Mouse (Mus musculus) leukemia stem cell, adult 10-12 weeks (primary cell): ENCODE data around the gene 5730455P16Rik. TPM values are rescaled to one million over a fixed set of nuclear protein-coding genes. Genes with fewer than 3 reads are reported as not detected.

Experiments
- polyA plus RNA-seq: library from polyadenylated mRNA; stranded (reverse); fragments of >175 nt; gene quantifications from 2 replicates; pipeline ENCODE4 v1.2.3, GENCODE M21; 2012; ENCODE audit warnings: low replicate concordance

Gene 5730455P16Rik
- polyA plus RNA-seq = 4.3 and 8.4 TPM in 2 replicates

DNA sequence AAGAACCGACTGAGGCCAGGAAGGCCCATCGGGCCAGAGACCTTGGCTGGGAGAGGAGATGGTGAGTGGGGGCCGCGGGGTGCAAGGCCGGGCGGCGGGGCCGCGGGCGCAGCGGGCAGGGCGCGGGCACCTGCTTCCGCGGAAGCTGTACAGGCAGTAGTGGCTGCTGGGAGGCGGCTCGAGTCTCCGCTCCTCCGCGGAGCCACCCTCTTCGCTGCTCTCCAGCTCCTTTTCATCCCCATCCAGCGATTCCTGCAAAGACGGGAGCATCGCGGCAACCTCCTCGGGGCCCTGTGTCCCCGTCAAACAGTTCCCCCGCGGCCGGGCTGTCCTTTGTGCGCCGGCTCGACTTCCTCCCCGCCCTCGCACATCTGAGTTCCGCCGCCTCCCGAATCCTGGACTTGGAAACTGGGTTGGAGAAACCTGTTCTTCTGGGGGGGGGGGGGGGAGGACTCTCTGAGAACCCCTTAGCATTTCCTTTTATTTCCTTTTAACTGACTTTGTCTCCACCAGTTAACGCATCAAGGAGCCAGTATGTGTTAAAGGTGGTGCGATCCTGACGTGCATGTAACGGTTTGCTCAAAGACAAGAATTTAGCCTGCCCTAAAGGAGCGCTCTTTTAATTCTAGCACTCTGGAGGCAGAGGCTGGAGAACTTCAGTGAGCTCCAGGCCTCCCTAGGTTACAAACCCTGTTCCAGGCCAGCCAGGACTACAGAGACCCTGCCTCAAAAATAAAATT is at the start of gene 5730455P16Rik:
Gene 5730455P16Rik, minus strand, starts transcription at position 323 of the 740 bp plus-strand sequence.

GRCm38 (mm10) chr11:80383019-80383625 is 5.3 kb upstream of the 5730455P16Rik start, which contains the start of gene Zfp207:
Gene Zfp207 (plus strand): TSS chr11:80383279.

Other genes starting within 250 kb of the 5730455P16Rik start
- gene Tefm, start 235.9 kb downstream of the 5730455P16Rik start, polyA plus RNA-seq = 0.36 and 1.2 TPM in 2 replicates
- 2.0 and 10.2 TPM in 2 replicates for gene Adap2, start 223.9 kb downstream of the 5730455P16Rik start, polyA plus RNA-seq
- 7.4 and 8.0 TPM in 2 replicates for gene Rnf135, start 194.2 kb downstream of the 5730455P16Rik start, polyA plus RNA-seq
- 3.9 and 7.3 TPM in 2 replicates for gene Rhot1, start 169.0 kb downstream of the 5730455P16Rik start, polyA plus RNA-seq
- gene Rhbdl3, start 77.1 kb downstream of the 5730455P16Rik start, polyA plus RNA-seq = 0.09 and 0.16 TPM in 2 replicates
- 12.9 and 116 TPM in 2 replicates for gene Zfp207, start 5.2 kb upstream of the 5730455P16Rik start, polyA plus RNA-seq
- 29.6 and 71.5 TPM in 2 replicates for gene Psmd11, start 50.6 kb upstream of the 5730455P16Rik start, polyA plus RNA-seq
- gene Cdk5r1, start 99.0 kb upstream of the 5730455P16Rik start, polyA plus RNA-seq = 12.6 and 24.3 TPM in 2 replicates